Mouse (Mus musculus) layer of hippocampus, adult 18-20 months (tissue): ENCODE data around the gene Gm28998. TPM values are rescaled to one million over a fixed set of nuclear protein-coding genes. Genes with fewer than 3 reads are reported as not detected.
"Not testable (repeated sequence)": the region's sequence is repeated elsewhere in the genome, so short reads cannot be mapped to it uniquely, and the experiment has no call there.

Source experiments
- DNase-seq, 2 experiments: peaks; one replicate each; pipeline ENCODE4 v3.0.0; 2022; ENCODE audit warnings: low spot score in 2 of 2
- long read RNA-seq: library from polyadenylated mRNA; stranded (forward); transcript quantifications from one replicate; pipeline ENCODE4 v2.0.0, GENCODE M21; 2021
- total RNA-seq, 2 experiments: library from RNA; stranded (reverse); gene quantifications; 2 replicates each; pipeline ENCODE4 v1.2.3; 2021

Gene Gm28998
- not detected for total RNA-seq
- long read RNA-seq: 0 reads

GRCm38 (mm10) chrY:7253487-7253886 lies at the start of gene Gm28998:
Gene Gm28998, plus strand, starts transcription at chrY:7253787.
- DNase-seq: not testable (repeated sequence)

Other genes with a start within 250 kb of the Gm28998 start
- under 1 TPM in 1 of 2 experiments, not detected in 1; 0.10 TPM for gene Gm21244, start 84.5 kb upstream of the Gm28998 start, total RNA-seq
- gene Gm21788, start 151.2 kb downstream of the Gm28998 start, total RNA-seq: not detected